In the genomic region with DNA sequence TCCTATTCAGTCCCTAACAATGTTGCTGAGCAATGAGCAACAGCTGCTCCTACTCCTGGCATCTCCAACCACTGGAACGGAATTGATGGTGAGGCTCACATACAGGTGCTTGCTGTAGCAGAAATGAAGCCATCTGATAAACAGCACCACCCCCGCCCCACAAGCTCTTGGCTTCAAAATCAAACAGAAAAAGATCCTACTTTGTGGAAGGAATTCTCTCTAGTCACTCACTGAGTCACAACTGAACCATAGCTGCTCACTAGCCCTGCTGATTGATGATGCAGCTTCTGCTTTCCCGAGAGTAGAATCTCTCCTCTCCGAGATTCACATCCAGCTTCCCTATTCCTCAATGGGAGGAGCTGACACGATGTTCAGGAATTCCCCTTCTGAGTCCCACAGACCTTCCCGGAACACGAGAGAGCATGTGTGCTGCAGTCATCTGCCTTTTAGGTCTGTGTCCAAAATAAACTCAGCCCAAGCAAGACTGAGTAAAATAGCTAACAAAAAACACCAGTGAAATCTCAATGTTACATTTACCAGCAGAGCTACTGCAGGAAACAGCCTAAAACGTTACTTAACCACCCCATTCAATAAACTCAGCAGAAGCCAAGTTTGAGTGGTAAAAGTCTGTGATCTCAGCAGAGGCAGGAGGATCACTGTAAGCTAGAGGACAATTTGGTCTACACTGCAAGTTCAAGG, we compare ENCODE assay signal across 1 mouse cellular context.
A peak's percentile ranks its signal among the peaks of the same experiment; 100 is the strongest.
TF ChIP-seq lines count a peak whose summit lies in the region.

No protein-coding gene starts in this region.

TF ChIP-seq in CH12.LX, 34 proteins besides CTCF, POLR2A, EP300 and RAD21:
- TF ChIP-seq SIN3A (IDR thresholded peaks at IDR 0.05; ENCODE audit: low read length) (0 out of 2 replicates have a peak, but pooled peaks have one; percentile 17), GABPA (IDR thresholded peaks at IDR 0.05; ENCODE audit: insufficient replicate concordance, low read depth, low read length) (no peak)
